Mouse (Mus musculus): ENCODE measurements around the gene Gm49392.
"Not testable (repeated sequence)": the region's sequence is repeated elsewhere in the genome, so short reads cannot be mapped to it uniquely, and the experiment has no call there.

The Gm49392 gene

DNA sequence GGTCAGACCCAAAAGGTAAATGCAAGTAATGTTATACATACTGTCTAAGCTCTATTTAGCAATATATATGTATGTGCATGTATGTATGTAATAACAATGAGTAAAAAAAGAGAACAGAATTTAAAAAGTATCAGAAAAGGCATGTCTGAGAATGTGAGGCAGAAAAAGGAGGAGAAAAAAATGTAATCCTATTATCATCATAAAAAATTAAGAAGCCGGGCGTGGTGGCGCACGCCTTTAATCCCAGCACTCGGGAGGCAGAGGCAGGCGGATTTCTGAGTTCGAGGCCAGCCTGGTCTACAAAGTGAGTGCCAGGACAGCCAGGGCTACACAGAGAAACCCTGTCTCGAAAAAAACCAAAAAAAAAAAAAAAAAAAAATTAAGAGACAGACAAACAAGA lies at the start of gene Gm49392:
Gene Gm49392 (minus strand): TSS at position 101 of the 400 bp plus-strand sequence.
- not testable (repeated sequence) for DNase-seq

DNA sequence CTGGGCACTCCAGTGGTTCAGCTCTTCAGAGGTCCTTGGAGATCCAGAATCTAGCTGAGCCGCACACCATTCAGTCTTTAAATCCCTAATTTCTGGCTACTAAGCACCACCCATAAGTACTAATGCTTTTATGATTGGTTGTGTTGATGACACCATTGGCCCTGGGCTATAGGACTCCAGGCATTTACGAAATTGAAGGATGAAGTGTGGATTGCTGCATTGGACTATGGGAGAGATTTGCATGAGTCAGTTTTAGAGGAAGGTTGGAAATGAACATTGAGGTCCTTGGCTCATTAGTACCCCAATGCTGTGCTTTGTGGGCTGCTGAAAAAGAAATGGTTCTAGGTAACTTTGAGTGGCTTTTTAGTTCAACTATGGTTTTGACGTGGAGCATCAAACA lies 45.2 kb upstream of the Gm49392 start, which contains the start of gene Tpbpa:
Gene Tpbpa (minus strand): TSS at position 101 of the 400 bp plus-strand sequence.
- DNase-seq, result not testable (repeated sequence)

DNA sequence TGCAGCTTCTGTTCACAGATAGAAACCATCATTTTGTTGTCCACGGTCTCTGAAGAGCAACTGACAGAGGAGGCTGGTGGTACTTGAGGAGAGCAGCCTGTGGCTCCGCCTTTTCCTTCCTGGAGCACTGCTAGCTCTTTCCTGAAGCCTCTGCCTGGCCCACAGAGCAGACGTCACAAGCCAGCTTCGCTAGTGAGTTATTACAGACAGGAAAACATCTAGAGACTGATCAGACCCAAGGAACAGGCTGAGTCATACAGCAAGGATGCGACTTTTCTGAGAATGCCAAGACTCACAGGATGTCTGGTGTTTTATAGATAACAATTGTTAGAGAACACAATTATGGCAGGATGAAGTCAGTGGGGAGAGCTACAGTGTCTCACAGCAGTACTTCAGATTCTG lies 39.8 kb upstream of the Gm49392 start, which contains the start of the genes Gm49391 and Ctla2a:
Gene Gm49391 (minus strand): TSS at position 72 of the 402 bp plus-strand sequence.
Gene Ctla2a (minus strand): TSS at position 126 of the 402 bp plus-strand sequence.
- DNase-seq, result no peak

DNA sequence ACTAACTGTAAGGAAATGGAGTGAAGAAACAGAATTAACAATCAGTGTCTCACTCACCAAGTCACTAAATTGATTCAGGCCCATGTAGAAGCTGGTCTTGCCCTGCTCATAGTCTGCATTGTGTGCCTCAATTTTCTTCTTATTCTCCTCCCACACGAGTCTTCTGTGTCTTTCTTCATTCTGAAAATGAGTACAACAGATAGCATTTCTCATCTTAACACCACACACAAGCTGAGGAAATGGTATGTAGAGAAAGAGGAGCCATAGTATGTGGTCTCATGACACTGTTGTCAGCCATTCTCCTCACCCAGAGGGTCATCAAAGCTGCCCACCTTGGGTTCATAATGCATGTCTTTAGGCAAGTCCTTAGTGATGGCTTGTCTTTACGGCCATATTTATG lies 38.8 kb upstream of the Gm49392 start, which contains the start of gene Gm49393:
Gene Gm49393 (minus strand): TSS at position 101 of the 400 bp plus-strand sequence.
- DNase-seq, result not testable (repeated sequence)

DNA sequence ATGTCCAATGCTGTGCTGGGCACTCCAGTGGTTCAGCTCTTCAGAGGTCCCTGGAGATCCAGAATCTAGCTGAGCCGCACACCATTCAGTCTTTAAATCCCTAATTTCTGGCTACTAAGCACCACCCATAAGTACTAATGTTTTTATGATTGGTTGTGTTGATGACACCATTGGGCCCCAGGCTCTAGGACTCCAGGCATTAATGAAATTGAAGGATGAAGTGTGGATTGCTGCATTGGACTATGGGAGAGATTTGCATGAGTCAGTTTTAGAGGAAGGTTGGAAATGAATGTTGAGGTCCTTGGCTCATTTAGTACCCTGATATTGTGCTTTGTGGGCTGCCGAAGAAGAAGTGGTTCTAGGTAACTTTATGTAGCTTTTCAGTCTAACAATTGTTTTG lies 8.1 kb upstream of the Gm49392 start, which contains the start of gene Tpbpb:
Gene Tpbpb (minus strand): TSS at position 101 of the 400 bp plus-strand sequence.
- DNase-seq, result not testable (repeated sequence)

DNA sequence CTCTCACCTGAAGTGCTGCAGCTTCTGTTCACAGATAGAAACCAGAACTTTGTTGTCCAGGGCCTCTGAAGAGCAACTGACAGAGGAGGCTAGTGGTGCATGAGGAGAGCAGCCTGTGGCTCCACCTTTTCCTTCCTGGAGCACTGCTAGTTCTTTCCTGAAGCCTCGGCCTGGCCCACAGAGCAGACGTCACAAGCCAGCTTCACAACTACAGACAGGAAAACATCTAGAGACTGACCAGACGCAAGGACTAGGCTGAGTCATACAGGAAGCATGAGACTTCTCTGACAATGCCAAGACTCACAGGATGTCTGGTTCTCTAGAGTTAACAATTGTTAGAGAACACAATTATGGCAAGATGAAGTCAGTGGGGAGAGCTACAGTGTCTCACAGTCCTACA lies 634 bp upstream of the Gm49392 start, which contains the start of gene Ctla2b:
Gene Ctla2b (minus strand): TSS at position 120 of the 400 bp plus-strand sequence.
- DNase-seq, result no peak

DNA sequence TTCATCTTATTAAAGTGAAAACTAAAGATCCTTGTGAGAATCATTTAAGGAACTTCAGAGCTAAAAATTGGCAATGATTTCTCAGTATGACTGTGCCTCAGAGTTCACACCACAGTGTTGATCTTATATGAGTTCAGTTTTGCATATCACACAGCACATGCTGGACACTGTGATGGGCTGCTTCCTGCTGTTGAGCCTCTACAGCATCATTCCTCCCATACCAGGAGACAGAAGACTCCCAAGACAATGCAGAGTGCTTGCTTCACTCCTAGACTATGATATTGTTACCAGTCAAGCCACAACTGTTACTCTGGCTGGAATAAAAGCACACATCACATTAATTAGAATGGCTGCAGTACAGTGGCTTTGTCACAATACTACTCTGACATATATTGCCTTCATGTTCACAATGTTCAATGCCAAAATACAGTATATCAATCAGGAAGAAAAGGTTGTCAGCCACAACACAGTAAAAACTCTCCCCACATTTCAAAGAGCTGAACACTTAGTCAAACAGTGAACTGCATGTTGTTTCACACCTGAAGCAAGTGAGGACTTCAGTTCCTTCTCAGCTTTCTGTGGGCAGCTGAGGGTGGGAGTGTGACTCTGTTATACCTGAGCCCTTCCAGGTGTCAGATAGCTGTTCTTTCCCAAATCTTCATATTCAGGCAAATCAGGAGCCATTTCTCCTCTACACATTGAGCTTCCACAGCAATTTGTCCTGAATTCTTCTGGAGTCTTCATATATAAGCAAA lies 1.1 kb downstream of the Gm49392 start:
- no peak for DNase-seq

DNA sequence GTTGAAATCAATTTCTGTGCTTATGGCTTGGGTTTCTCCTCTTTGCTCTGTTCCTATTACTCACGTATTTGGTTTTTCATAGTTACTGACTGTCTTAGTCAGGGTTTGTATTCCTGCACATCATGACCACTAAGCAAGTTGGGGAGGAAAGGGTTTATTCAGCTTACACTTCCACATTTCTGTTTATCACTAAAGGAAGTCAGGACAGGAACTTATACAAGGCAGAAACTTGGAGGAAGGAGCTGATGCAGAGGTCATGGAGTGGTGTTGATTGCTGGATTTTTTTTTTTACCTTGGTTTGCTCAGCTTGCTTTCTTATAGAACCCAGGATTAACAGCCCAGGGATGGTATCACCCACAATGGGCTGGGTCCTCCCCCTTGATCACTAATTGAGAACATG lies 4.4 kb downstream of the Gm49392 start:
- no peak for DNase-seq

DNA sequence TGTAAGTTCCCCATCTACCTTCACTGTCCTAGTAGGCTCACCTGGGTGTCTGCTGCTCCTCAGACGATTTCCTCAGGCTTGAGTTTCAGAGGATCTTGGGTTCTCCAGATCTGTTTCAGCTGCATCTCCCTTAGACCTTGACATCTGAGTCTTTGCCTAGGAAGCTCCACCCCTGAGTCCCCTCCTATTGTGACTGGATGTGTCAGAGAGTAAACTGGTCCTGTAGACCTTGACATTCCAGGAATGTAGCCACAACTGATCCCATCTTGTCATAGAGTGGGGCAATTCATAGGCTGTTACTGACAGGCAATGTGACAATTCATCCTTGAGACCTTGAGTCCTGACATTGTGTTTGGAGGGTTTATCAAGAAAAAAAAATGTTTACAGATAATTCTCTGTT lies 32.4 kb downstream of the Gm49392 start, which contains the start of gene 4930486L24Rik:
Gene 4930486L24Rik (minus strand): TSS at position 195 of the 400 bp plus-strand sequence.
- no peak for DNase-seq

DNA sequence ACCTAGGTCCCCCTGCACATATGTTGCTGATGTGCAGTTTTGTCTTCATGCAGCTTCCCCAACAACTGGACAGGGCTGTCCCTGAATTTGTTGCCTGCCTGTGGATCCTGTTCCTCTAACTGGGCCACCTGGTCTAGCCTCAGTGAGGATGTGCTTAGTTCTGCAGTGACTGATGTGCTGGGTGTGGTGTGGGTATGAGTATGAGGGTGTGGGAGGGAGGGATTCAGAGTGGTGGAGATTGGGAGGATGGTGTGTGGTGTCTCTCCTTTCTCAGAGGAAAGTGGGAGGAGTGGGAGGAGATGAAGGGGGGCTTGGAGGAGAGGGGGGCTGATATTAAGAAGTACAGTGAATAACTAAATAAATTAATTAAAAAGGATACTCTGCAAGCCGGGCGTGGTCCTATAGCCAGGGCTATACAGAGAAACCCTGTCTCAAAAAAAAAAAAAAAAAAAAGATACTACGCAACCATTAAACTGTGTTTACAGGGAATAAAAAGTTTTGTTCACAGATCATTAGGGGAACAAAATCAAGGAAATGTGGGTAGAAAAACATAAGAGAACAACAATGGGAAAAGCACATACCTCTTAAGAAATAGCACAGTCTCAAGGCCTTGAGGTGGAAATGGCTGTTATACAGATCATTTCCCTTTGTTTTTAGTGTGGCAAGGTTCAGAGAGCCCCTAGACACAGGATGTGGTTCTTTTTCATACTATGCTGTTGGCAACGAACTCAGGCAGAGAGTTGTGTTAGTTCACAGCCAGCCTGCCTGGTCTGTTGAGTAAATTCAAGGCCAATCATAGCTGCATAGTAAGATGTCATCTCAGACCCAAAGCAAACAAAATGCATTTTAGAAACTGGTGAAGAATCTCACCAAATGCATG lies 48.2 kb downstream of the Gm49392 start:
- DNase-seq, result no peak

DNA sequence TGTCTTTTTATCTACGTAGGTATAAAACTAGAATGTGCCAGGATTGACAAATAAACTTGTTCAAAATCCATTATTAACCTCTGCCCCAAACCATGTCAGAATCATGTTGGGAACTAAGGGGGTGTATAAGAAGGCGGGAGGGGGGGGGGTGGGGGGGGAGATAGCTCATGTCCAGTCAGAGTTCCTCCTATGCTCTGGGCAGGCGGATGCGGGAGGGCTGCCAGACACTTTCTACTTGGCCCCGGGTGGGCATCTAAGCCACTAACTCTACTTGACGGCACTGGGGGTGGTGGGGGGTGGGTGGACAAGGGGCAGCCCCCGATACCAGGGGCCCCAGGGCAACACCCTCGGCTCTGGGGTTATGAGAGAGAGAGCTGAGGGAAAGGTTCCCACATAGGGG lies 53.5 kb downstream of the Gm49392 start:
- DNase-seq, result no peak

DNA sequence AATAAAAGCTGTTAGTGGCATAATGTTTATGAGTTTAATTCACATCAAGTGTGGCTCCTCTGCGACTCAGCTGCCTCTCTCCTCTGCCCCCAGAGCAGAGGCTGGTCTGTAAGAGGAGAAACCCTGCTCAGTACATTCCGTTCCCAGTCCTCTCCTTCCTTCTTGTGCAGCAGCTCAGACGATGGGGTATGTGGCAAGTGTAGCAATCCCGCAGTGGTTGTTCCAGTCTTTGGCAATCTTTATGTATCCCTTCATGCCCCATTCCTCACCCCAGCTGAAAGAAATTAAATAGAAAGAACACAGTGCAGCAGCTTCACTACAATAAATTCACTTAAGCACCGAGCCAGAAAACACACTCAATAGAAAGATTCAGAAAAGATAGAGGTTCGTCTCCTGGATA lies 54.0 kb downstream of the Gm49392 start:
- no peak for DNase-seq

DNA sequence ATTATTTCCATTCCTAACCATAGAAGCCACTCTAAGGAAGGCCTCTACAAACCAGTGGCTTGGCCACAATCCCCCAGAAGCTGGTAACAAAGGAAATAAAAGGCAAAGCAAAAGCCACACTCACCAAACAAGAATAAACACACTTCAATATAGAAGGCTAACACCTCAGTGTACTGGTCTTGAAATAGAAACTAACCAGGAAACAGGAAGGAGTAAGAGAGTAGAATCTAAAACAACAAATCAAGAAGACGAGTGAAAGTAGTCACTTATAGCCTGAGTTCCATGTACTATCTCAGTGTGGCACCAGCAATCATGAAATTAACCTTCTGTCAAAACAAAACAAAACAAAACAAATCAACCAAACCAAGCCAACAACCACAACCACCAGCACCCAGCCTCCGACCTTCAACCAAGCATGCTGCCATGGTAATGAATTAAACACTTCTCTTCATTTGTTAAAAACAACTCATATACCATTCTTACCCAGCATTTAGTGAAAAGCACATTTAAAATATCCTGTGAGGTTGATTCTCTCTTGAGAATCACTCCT lies 57.3 kb downstream of the Gm49392 start:
- no peak for DNase-seq

DNA sequence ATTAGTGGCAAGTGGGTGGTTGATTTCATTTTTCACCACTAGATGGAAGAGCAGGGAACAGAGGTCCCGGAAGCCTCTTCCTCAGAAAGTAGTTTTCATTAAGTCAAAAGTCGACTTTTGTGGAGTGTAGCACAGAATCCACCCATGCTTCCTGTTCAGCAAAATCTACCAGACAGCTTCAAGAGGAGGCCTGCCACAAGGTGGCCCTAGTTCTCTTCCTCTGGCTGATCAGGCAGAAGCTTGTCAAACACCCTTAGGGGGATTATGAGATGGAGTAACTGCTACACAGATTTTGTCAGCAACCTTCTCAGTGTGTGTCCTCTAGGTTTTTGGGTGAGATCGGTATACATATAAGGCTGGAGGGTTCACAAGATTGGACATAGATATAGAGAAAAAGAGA lies 70.6 kb downstream of the Gm49392 start:
- DNase-seq, result no peak

DNA sequence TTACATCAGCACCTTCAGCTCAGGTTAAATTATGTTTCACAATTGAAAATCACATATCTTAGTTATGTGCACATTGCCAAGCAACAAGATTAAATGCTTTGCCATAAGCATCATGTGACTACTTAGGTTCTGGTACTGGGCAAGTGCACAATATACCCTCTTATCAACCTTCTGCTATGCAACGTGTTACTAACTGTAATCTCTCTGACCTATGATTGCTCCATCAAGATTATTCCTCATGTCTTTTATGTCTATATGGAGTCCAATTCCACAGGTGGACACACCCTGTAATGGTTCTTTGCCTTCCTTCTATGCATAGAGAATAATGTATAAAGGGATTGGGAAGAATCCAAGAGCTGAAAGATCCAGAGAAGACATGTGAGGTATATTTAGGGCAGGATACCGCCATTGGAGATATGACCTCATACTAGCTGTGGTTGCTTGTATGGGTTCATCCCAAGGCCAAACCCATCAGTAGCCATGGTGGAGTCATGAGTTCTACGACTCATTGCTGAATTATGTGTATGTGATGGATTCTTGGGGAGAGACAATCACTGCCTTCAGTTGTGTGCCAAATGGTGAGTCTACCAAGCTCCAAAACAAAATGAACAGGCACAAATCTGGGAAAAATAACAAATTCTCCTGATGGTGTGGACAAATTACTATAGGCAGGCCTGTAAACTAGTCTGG lies 76.1 kb downstream of the Gm49392 start:
- DNase-seq, result no peak

DNA sequence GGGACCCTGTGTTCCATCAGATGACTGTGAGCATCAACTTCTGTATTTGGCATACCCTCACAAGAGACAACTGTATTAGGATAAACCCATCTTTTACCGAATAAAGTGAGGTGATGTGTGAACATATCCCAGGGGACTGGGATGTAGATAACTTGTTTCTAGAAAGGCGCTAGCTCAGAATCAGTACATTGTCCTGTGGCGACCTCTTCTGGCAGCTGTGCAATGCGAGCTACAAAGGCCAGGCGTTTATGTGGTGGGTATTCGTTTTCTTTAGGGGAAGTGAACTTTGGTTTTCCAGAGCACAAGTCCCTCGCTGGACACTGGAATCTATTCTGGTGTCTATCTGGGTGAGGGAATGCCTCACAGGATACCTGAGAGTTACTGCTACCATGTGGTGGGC lies 77.2 kb downstream of the Gm49392 start:
- DNase-seq, result peak; percentile 55

DNA sequence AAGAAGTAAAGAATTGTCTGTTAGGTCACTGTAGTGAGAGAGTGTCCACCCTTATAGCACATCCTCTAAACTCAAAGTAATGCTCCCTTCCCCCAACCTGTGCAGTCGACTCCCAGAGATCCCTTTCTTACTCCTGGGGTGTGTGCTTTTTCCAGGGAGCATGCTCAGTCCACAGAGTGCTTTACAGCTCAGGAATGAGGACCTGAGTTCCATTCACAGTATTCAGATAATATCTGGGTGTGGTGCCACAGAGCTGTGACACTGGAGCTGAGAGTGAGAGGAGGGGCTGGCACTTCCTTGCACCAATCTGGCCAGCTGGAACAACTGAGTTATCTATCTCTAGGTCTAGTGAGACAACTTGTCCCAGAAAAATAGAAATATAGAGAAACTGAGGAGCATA lies 83.0 kb downstream of the Gm49392 start:
- DNase-seq, result no peak

DNA sequence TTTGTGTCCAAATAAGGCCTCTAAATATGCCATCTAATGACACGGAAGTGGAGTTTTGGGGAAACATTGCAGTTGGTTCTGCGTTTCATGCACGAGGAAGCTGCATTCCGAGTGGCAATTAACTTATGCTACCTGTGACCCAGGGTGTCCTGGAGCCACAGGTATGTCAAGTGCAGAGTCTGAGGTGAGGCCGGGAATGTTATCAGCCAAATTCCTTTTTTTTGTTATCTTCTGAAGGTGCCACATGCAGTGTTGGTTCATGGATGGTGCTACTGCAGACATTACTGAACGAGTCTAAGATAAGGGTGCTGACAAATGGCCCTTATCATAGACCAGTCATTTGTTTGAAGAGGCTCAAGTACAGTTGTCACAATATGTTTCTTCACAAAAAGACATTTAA lies 83.9 kb downstream of the Gm49392 start:
- DNase-seq, result no peak

DNA sequence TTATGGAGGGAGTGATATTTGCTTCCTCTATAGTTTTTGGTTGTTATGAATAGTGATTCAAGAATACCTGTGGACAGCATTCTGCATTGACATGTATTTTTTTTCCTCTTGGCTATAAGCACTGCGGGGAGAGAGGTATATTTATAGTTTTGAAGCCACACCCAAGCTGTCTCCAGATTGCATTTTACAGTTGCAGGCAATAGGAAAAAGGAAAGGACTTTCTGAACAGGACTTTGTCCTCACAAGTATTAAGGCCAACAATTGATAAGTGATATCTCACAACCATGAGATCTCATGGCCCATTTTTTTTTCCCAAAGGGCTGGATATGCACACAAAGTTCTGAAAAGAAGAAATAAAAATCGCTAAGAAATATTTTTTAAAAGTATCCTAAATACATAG lies 87.0 kb downstream of the Gm49392 start:
- no peak for DNase-seq

DNA sequence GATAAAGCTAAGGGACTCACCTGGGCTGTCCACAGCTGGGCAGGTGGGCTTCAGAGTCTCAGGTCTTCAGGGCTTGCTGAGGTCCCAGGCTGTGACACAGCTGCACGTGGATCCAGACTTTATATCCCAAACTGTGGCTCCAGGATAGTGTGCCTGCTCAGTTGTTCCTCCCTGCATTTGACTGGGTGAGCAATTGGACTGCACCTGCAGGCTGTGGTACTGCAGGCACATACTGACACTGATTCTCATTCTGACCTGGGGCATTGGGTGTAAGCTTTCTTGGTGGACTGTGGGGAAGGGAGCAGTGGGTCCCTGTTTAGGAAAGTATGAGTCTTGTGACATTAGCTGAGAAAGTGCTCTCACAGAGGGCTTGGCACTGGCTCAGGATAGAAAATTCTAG lies 93.9 kb downstream of the Gm49392 start, which contains the start of gene Ctsll3:
Gene Ctsll3 (minus strand): TSS at position 101 of the 400 bp plus-strand sequence.
- DNase-seq, result no peak
